Mouse (Mus musculus) E14TG2a.4 (cell line): ENCODE data around the gene Zfp791.
A peak's percentile ranks its signal among the peaks of the same experiment; 100 is the strongest.

ENCODE experiments used
- H3K27me3 ChIP-seq: 2 replicates; pipeline ENCODE4 v1.6.1; 2014; ENCODE audit warnings: low read length, control low read depth; ENCODE audit not compliant: insufficient read depth
- H3K36me3 ChIP-seq: 2 replicates; pipeline ENCODE4 v1.6.1; 2014; ENCODE audit warnings: low read length, control low read depth; ENCODE audit not compliant: insufficient read depth
- H3K4me1 ChIP-seq: replicated peaks from 2 replicates; pipeline ENCODE4 v1.6.1; 2014; ENCODE audit warnings: low read depth, low read length, control low read depth
- H3K4me3 ChIP-seq: replicated peaks from 2 replicates; pipeline ENCODE4 v1.5.1; 2014; ENCODE audit warnings: mild to moderate bottlenecking, low read length
- H3K9me3 ChIP-seq: 2 replicates; pipeline ENCODE4 v1.6.1; 2014; ENCODE audit warnings: low read length, control low read depth
- CTCF ChIP-seq: conservative IDR thresholded peaks from 2 replicates; pipeline ENCODE4 v1.5.1; 2014; ENCODE audit warnings: low read length
- NANOG ChIP-seq: IDR thresholded peaks from 2 replicates; pipeline ENCODE4 v1.6.1; 2014; ENCODE audit warnings: borderline replicate concordance, low read length, mixed read lengths
- POU5F1 ChIP-seq: IDR thresholded peaks from 2 replicates; pipeline ENCODE4 v1.6.1; 2014; ENCODE audit warnings: low read length, borderline replicate concordance

Zfp791 gene

GRCm38 (mm10) chr8:85076993-85077392 is 45.9 kb downstream of the Zfp791 start:
- H3K4me1 ChIP-seq, result peaks cover 61% of the 10 kb centered on the region
- H3K27me3 ChIP-seq, result no peaks in the 10 kb centered on the region
- no peak overlapping the region for H3K4me3 ChIP-seq
- no peaks in the 10 kb centered on the region for H3K9me3 ChIP-seq
- peaks cover 66% of the 10 kb centered on the region for H3K36me3 ChIP-seq
- TF ChIP-seq CTCF, result peak; percentile 86
- TF ChIP-seq POU5F1, result no peak

DNA sequence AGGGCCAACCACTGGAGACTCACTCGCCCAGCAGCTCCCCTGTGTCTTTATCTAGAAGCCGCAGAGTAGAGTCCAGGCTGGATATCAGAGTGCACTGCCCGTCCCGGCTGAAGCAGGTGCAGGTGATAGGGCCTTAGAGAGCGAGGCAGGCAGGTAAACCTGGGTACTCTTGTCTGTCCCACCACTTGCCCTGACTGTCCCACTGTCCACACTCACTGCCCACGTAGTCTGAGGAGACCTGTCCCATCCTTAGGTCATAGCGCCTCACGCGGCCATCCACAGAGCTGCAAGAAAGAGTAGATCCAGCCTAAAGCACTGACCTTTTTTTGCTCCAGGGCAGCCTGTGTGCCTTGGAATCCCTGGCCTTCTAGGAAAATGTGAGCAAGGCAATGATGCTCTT is 46.9 kb downstream of the Zfp791 start:
- H3K4me1 ChIP-seq, result peaks cover 52% of the 10 kb centered on the region
- H3K36me3 ChIP-seq, result peaks cover 66% of the 10 kb centered on the region
- TF ChIP-seq CTCF (peak; percentile 45), NANOG (no peak), POU5F1 (no peak)
- no peaks in the 10 kb centered on the region for H3K27me3 ChIP-seq
- H3K4me3 ChIP-seq, result no peak overlapping the region
- H3K9me3 ChIP-seq, result no peaks in the 10 kb centered on the region

DNA sequence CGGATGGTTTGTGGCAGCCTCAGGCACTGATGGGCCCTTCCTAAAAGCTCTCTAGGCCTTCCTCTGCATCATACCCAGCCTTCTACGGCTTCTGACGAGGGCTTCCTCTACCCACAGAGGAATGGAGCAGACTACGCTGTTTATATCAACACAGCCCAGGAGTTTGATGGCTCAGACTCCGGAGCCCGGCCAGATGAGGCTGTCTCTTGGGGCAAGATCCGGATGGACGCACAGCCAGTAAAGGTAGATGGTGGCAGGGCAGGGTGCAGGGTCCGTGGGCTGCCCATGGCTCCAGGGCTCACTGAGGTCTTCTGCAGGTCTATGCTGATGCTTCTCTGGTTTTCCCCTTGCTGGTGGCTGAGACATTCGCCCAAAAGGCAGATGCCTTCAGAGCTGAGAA is 48.3 kb downstream of the Zfp791 start:
- no peak for TF ChIP-seq CTCF
- TF ChIP-seq NANOG, result no peak
- TF ChIP-seq POU5F1, result no peak
- Histone ChIP-seq H3K4me1 (peaks cover 52% of the 10 kb centered on the region), H3K27me3 (no peaks in the 10 kb centered on the region), H3K4me3 (no peak overlapping the region), H3K9me3 (no peaks in the 10 kb centered on the region), H3K36me3 (peaks cover 67% of the 10 kb centered on the region)

DNA sequence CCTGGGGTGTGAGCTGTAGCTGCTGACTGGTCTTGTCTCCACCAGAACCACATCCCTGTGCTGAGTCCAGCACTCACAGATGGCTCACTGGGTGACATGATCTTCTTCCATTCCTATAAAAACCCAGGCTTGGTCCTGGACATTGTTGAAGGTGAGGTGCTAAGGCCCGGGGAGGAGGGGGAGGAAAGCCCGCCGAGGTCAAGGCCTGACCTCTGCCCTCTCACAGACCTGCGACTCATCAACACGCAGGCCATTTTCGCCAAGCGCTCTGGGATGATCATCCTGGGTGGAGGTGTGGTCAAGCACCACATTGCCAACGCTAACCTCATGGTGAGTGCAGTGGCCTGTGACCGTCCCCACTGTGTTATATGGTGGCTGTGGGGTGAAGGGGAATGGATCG is 48.7 kb downstream of the Zfp791 start:
- H3K9me3 ChIP-seq, result no peaks in the 10 kb centered on the region
- H3K27me3 ChIP-seq, result no peaks in the 10 kb centered on the region
- peaks cover 65% of the 10 kb centered on the region for H3K36me3 ChIP-seq
- peak overlapping the region; percentile 94; the same call in 1 of the 2 replicates for H3K4me3 ChIP-seq
- TF ChIP-seq CTCF (no peak), NANOG (no peak), POU5F1 (no peak)
- peaks cover 49% of the 10 kb centered on the region for H3K4me1 ChIP-seq

- Histone ChIP-seq H3K27me3 (no peaks in the 10 kb centered on the region), H3K9me3 (no peaks in the 10 kb centered on the region), H3K4me3 (peak overlapping the region; percentile 94), H3K4me1 (peaks cover 45% of the 10 kb centered on the region), H3K36me3 (peaks cover 65% of the 10 kb centered on the region)
- no peak for TF ChIP-seq NANOG
- TF ChIP-seq POU5F1, result no peak
- TF ChIP-seq CTCF, result no peak
These were observed 49.8 kb downstream of the Zfp791 start for GRCm38 (mm10) chr8:85073041-85073612.

- peaks cover 65% of the 10 kb centered on the region for H3K36me3 ChIP-seq
- H3K9me3 ChIP-seq, result no peaks in the 10 kb centered on the region
- TF ChIP-seq NANOG (no peak), CTCF (no peak), POU5F1 (no peak)
- peak overlapping the region; percentile 94 for H3K4me3 ChIP-seq
- no peaks in the 10 kb centered on the region for H3K27me3 ChIP-seq
- H3K4me1 ChIP-seq, result peaks cover 50% of the 10 kb centered on the region
These were observed 50.4 kb downstream of the Zfp791 start for GRCm38 (mm10) chr8:85072364-85072929.

GRCm38 (mm10) chr8:85071514-85072281 is 51.2 kb downstream of the Zfp791 start, which contains the start of gene Dhps:
Gene Dhps (plus strand): TSS chr8:85071757.
- peaks cover 67% of the 10 kb centered on the region for H3K36me3 ChIP-seq
- H3K9me3 ChIP-seq, result no peaks in the 10 kb centered on the region
- H3K4me3 ChIP-seq, result peak within 1 kb of the TSS; percentile 94
- peaks cover 48% of the 10 kb centered on the region for H3K4me1 ChIP-seq
- TF ChIP-seq POU5F1, result no peak
- no peak for TF ChIP-seq CTCF
- no peak for TF ChIP-seq NANOG
- no peaks in the 10 kb centered on the region for H3K27me3 ChIP-seq

DNA sequence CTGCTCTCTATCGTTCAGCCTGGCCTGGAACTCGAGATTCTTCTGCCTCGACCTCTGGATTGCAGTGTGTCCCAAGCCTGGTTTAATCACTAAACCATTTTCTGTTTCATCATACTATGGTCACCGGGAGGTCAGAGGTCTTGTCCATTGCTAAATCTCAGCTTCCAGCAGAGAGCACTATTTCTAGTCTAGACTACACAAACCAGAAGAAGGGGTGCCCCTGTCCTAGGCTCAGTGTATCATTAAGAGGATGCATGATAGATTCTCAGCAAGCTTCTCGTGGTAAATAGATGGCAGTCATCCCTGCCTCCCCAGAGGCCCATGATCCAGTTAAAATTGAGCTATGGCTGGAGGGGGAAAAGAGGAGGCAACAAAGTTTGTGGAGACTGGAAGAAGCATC is 51.9 kb downstream of the Zfp791 start:
- Histone ChIP-seq H3K27me3 (no peaks in the 10 kb centered on the region), H3K4me3 (peak overlapping the region; percentile 94), H3K4me1 (peaks cover 43% of the 10 kb centered on the region), H3K9me3 (no peaks in the 10 kb centered on the region), H3K36me3 (peaks cover 67% of the 10 kb centered on the region)
- no peak for TF ChIP-seq POU5F1
- no peak for TF ChIP-seq NANOG
- TF ChIP-seq CTCF, result no peak
